Mouse (Mus musculus): ENCODE results near the gene Grid2ip. TPM values are rescaled to one million over a fixed set of nuclear protein-coding genes. Genes with fewer than 3 reads are reported as not detected.

Grid2ip gene
- total RNA-seq (2021), result not detected
- not detected in 2 replicates for polyA plus RNA-seq (2012; rRNA removed)
- long read RNA-seq, partial matches to known transcripts, result 0 of 1 reads
- long read RNA-seq, other reads (novel, unspliced or antisense), result 1 of 1 reads

DNA sequence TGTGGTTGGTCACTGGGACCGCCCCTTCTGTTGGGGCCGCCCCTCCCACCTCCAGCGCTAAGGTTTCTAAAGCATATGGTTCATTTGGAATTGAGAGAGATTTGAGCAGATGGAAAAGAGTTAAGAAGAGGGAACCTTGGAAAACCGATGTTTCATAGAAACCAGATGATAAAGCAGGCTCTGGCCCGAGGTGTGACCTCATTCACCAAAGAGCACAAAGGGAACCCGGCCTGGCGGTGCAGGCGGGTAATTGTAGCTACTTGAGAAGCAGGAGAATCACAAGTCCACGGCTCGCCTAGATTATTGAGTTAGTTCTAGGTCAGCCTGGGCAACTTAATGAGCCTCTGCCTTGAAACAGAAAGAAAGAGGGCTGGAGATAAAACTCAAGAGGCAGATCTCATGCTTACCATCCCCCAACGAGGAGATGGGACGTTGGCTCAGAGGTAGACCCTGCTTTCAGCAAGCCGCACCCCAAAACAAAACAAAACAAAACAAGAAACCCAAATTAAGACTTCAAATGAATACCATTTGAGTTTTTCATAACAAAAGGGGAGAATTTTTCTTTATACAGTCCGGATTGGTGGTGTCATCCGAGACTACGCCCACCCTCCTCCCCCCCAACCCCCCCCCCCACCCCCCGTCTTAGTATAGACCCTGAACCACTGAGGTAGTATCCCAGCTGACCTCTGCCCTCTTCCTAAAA is at the start of gene Grid2ip:
Gene Grid2ip, plus strand, starts transcription at position 653 of the 703 bp plus-strand sequence.
- no peak for DNase-seq
- intact Hi-C loops (cut with DNase I), result no loop called here
- TF ChIP-seq EP300 (IDR thresholded peaks at IDR 0.05; ENCODE audit: insufficient read depth, low read depth, low read length) (no peak), CTCF (IDR thresholded peaks at IDR 0.05) (no peak), POLR2A (IDR thresholded peaks at IDR 0.05; ENCODE audit: insufficient read depth, low read depth, low read length) (no peak)
- Histone ChIP-seq H3K9ac (ENCODE audit: low read depth, low read length) (no peak within 1 kb of the TSS), H3K79me2 (replicated peaks; ENCODE audit: control insufficient read depth, insufficient read depth, low read length) (no peaks in the 10 kb centered on the region), H3K36me3 (ENCODE audit: control insufficient read depth, insufficient read depth, low read length) (no peaks in the 10 kb centered on the region), H3K27ac (no peak within 1 kb of the TSS), H3K27me3 (ENCODE audit: control insufficient read depth, insufficient read depth, low read length) (peaks cover 5% of the 10 kb centered on the region; the same call in 1 of the 2 replicates), H3K4me1 (ENCODE audit: control insufficient read depth, insufficient read depth, low read length) (no peaks in the 10 kb centered on the region), H3K4me3 (no peak within 1 kb of the TSS)
- WGBS, result 21% methylated on average over 17 of the region's 17 CpGs

DNA sequence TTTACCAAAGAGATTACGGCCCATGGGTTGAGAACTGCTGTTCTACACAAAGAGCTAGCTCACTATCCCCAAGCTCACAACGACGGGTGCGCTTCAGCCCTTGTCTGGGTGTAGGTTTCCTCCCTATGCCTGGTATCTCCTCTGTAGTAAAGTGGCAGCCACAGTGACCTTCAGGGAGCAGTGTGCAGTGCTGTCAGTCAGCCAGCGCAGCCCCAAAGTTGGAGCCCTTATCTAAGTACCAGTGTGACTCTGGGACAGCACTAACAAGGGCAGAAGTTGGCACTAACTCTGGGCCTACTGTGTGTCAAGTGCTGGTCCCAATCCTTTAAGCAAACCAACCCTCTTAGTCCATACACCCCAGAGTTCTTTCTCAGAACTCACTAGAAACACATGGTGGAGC is 48.3 kb upstream of the Grid2ip start:
- Histone ChIP-seq H3K36me3 (ENCODE audit: control insufficient read depth, insufficient read depth, low read length) (peaks cover 2% of the 10 kb centered on the region; the same call in 1 of the 2 replicates), H3K4me3 (no peak overlapping the region), H3K4me1 (ENCODE audit: control insufficient read depth, insufficient read depth, low read length) (peaks cover 2% of the 10 kb centered on the region; the same call in 1 of the 2 replicates), H3K27me3 (ENCODE audit: control insufficient read depth, insufficient read depth, low read length) (no peaks in the 10 kb centered on the region), H3K27ac (peak overlapping the region; percentile 78), H3K79me2 (replicated peaks; ENCODE audit: control insufficient read depth, insufficient read depth, low read length) (peaks cover 5% of the 10 kb centered on the region), H3K9ac (ENCODE audit: low read depth, low read length) (no peak overlapping the region)
- intact Hi-C loops (cut with DNase I), result loop anchor here (5.0 kb wide), 1 partner anchor 37 kb away; the partner anchor contains the start of gene Zfp316
- TF ChIP-seq EP300 (IDR thresholded peaks at IDR 0.05; ENCODE audit: insufficient read depth, low read depth, low read length), result no peak
- TF ChIP-seq POLR2A (IDR thresholded peaks at IDR 0.05; ENCODE audit: insufficient read depth, low read depth, low read length), result no peak
- no peak for TF ChIP-seq CTCF (IDR thresholded peaks at IDR 0.05)
- peak; percentile 41 to 72 for DNase-seq
- WGBS, result 67% methylated on average over 5 of the region's 5 CpGs

DNA sequence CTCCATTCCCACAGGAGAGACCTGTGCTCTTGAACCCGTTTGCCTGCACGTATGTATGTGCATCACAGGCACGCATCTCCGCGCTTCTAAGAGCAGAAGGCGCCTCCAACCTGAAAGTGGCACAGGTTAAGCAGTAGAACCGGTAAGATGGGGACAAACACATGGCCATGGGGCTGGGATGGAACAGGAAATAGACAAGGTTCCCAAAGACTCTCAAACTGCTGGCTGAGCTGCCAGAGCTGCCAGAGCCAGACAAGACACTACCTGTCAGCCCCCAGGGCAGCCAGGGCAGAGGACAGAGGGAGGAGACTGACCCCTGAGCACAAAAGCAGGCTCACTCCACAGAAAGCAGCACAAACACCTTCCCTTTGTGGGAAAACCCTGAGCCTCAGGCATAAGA is 47.2 kb upstream of the Grid2ip start:
- TF ChIP-seq POLR2A (IDR thresholded peaks at IDR 0.05; ENCODE audit: insufficient read depth, low read depth, low read length) (no peak), EP300 (IDR thresholded peaks at IDR 0.05; ENCODE audit: insufficient read depth, low read depth, low read length) (no peak), CTCF (IDR thresholded peaks at IDR 0.05) (no peak)
- H3K27ac ChIP-seq, result no peak overlapping the region
- H3K36me3 ChIP-seq (ENCODE audit: control insufficient read depth, insufficient read depth, low read length), result peaks cover 2% of the 10 kb centered on the region; the same call in 1 of the 2 replicates
- peaks cover 5% of the 10 kb centered on the region for H3K79me2 ChIP-seq (replicated peaks; ENCODE audit: control insufficient read depth, insufficient read depth, low read length)
- H3K9ac ChIP-seq (ENCODE audit: low read depth, low read length), result no peak overlapping the region
- no peak overlapping the region for H3K4me3 ChIP-seq
- DNase-seq, result no peak
- H3K4me1 ChIP-seq (ENCODE audit: control insufficient read depth, insufficient read depth, low read length), result peaks cover 6% of the 10 kb centered on the region
- intact Hi-C loops (cut with DNase I), result loop anchor here (5.0 kb wide), 3 partner anchors 38 to 1857 kb away; partner anchors contain the start of genes Cpsf4, Kdelr2, Ptcd1 and Zfp316
- H3K27me3 ChIP-seq (ENCODE audit: control insufficient read depth, insufficient read depth, low read length), result no peaks in the 10 kb centered on the region
- 96% methylated on average over 7 of the region's 7 CpGs for WGBS

DNA sequence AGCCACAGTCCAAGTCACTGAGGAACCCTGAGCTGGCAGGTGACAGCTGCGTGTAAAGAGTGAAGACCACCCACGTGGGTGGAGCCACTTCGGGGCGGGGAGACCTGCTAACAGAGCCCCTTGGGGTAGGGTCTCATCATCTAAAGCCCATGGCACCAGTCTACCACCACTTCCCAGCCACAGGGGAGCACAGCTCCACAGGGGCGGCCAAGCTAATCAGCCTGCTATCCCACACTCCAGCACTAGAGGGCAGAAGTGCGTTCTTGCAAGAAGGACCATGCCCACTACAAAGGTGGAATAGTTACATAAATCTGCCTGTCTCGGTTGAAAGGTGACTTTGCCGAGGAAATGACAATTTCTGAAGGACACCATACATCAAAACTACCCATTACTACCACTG is 45.3 kb upstream of the Grid2ip start:
- peak; percentile 66 to 84 for DNase-seq
- TF ChIP-seq POLR2A (IDR thresholded peaks at IDR 0.05; ENCODE audit: insufficient read depth, low read depth, low read length) (no peak), CTCF (IDR thresholded peaks at IDR 0.05) (peak; percentile 94)
- Histone ChIP-seq H3K4me1 (ENCODE audit: control insufficient read depth, insufficient read depth, low read length) (peaks cover 7% of the 10 kb centered on the region), H3K27ac (no peak overlapping the region), H3K9ac (ENCODE audit: low read depth, low read length) (no peak overlapping the region), H3K27me3 (ENCODE audit: control insufficient read depth, insufficient read depth, low read length) (no peaks in the 10 kb centered on the region), H3K79me2 (replicated peaks; ENCODE audit: control insufficient read depth, insufficient read depth, low read length) (peaks cover 5% of the 10 kb centered on the region; the same call in 1 of the 2 replicates), H3K36me3 (ENCODE audit: control insufficient read depth, insufficient read depth, low read length) (peaks cover 2% of the 10 kb centered on the region; the same call in 1 of the 2 replicates), H3K4me3 (no peak overlapping the region)
- WGBS, result 56% methylated on average over 8 of the region's 8 CpGs
- intact Hi-C loops (cut with DNase I), result loop anchor here (5.0 kb wide), 2 partner anchors 90 to 1855 kb away; partner anchors contain the start of genes Cpsf4, Kdelr2 and Ptcd1

DNA sequence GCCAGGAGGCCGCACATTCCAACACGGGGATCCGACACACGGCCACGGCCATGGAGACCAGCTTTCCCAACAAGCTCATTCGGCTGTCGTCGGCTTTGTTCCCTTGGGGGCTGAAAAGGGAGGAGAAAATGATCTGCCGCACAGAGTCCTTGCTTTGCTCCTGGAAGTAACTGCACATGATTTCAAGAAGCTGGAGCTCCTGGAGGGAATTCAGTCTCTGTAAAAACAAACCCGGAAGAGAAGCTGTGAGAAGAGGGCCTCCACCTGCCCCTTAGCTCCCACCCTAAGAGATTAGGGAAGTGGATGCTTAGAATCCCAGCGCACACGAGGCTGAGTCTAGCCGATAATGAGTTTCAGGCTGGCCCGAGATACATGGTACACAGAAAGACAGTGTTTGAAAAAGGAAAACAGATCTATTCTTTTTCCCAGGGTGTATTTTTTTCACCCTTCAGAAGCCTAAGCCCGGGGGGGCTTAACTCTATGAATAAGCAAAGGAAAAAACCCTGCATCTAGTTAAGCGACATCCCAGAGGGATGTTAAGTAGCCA is 42.9 kb upstream of the Grid2ip start:
- peak overlapping the region; percentile 81 for H3K4me3 ChIP-seq
- peaks cover 7% of the 10 kb centered on the region for H3K4me1 ChIP-seq (ENCODE audit: control insufficient read depth, insufficient read depth, low read length)
- DNase-seq, result no peak
- peak overlapping the region; percentile 92 for H3K27ac ChIP-seq
- peak overlapping the region; percentile 97 for H3K9ac ChIP-seq (ENCODE audit: low read depth, low read length)
- intact Hi-C loops (cut with DNase I), result loop anchor here (5.0 kb wide), 2 partner anchors 88 to 1853 kb away; partner anchors contain the start of genes Cpsf4, Kdelr2 and Ptcd1
- peaks cover 3% of the 10 kb centered on the region; the same call in 1 of the 2 replicates for H3K79me2 ChIP-seq (replicated peaks; ENCODE audit: control insufficient read depth, insufficient read depth, low read length)
- H3K27me3 ChIP-seq (ENCODE audit: control insufficient read depth, insufficient read depth, low read length), result no peaks in the 10 kb centered on the region
- WGBS, result 5% methylated on average over 16 of the region's 16 CpGs
- TF ChIP-seq EP300 (IDR thresholded peaks at IDR 0.05; ENCODE audit: insufficient read depth, low read depth, low read length), result no peak
- no peak for TF ChIP-seq POLR2A (IDR thresholded peaks at IDR 0.05; ENCODE audit: insufficient read depth, low read depth, low read length)
- no peak for TF ChIP-seq CTCF (IDR thresholded peaks at IDR 0.05)
- peaks cover 2% of the 10 kb centered on the region; the same call in 1 of the 2 replicates for H3K36me3 ChIP-seq (ENCODE audit: control insufficient read depth, insufficient read depth, low read length)
